Mouse (Mus musculus) CH12.LX (cell line): ENCODE measurements around the gene Bclaf3. TPM values are rescaled to one million over a fixed set of nuclear protein-coding genes. Genes with fewer than 3 reads are reported as not detected.

Experiments used
- DNase-seq: peaks from one replicate; pipeline ENCODE4 v3.0.0-alpha.2; 2013; ENCODE audit errors: extremely low read depth
- H3K27ac ChIP-seq: 2 replicates; pipeline ENCODE4 v1.5.1; 2012; ENCODE audit warnings: low read depth, mild to moderate bottlenecking, control low read depth, moderate library complexity; ENCODE audit not compliant: insufficient read depth
- H3K27me3 ChIP-seq: replicated peaks from 2 replicates; pipeline ENCODE3; 2012; ENCODE audit warnings: inconsistent platforms
- H3K36me3 ChIP-seq, 2 experiments: replicated peaks in 1 of 2; 2 replicates each; pipeline versions ENCODE3 to v1.6.1; 2012; ENCODE audit warnings: inconsistent platforms in 1 of 2, low read length in 1 of 2, mild to moderate bottlenecking in 1 of 2, mixed read lengths in 1 of 2, moderate library complexity in 1 of 2; ENCODE audit not compliant: control insufficient read depth in 1 of 2, insufficient read depth in 1 of 2
- H3K4me1 ChIP-seq, 2 experiments: 2 replicates each; pipeline ENCODE4 v1.6.1; 2012; ENCODE audit warnings: inconsistent platforms in 1 of 2, moderate library complexity in 1 of 2; ENCODE audit not compliant: insufficient read depth in 2 of 2, control insufficient read depth in 1 of 2
- H3K4me2 ChIP-seq: 2 replicates; pipeline ENCODE4 v1.6.1; 2012; ENCODE audit warnings: low read depth, mild to moderate bottlenecking, control low read depth; ENCODE audit not compliant: poor library complexity, insufficient read depth, severe bottlenecking
- H3K4me3 ChIP-seq, 3 experiments: fragments of 150-350 bp in 1 of 3; sonication (generic) in 1 of 3; replicated peaks in 1 of 3; 2 replicates each; pipeline versions ENCODE3 to v1.5.1; 2011 to 2012; ENCODE audit warnings: low read depth in 2 of 3, low read length in 2 of 3, mild to moderate bottlenecking in 2 of 3, moderate library complexity in 2 of 3, control low read depth in 1 of 3, improper control_type of control experiment in 1 of 3, inconsistent platforms in 1 of 3, mixed read lengths in 1 of 3; ENCODE audit not compliant: poor library complexity in 1 of 3
- H3K79me2 ChIP-seq: replicated peaks from 2 replicates; pipeline ENCODE4 v1.6.1; 2012; ENCODE audit warnings: mild to moderate bottlenecking, moderate library complexity; ENCODE audit not compliant: control insufficient read depth, poor library complexity, insufficient read depth, severe bottlenecking; ENCODE audit errors: extremely low read depth
- H3K9ac ChIP-seq: 2 replicates; pipeline ENCODE4 v1.6.1; 2012; ENCODE audit warnings: low read depth, mild to moderate bottlenecking, control low read depth, moderate library complexity; ENCODE audit not compliant: insufficient read depth
- H3K9me3 ChIP-seq: replicated peaks from 2 replicates; pipeline ENCODE3; 2012; ENCODE audit warnings: low read length, inconsistent platforms, mixed read lengths
- E2F4 ChIP-seq: IDR thresholded peaks from 2 replicates; pipeline ENCODE4 v1.6.1; 2011; ENCODE audit warnings: low read depth, low read length, improper control_type of control experiment; ENCODE audit not compliant: insufficient replicate concordance
- EP300 ChIP-seq: IDR thresholded peaks from 2 replicates; pipeline ENCODE4 v1.6.1; 2011; ENCODE audit warnings: low read length, improper control_type of control experiment
- GABPA ChIP-seq: IDR thresholded peaks from 2 replicates; pipeline ENCODE4 v1.6.1; 2012; ENCODE audit warnings: low read depth, low read length, improper control_type of control experiment, inconsistent platforms; ENCODE audit not compliant: insufficient replicate concordance
- IRF4 ChIP-seq: IDR thresholded peaks from 2 replicates; pipeline ENCODE4 v1.6.1; 2014; ENCODE audit warnings: low read depth, mild to moderate bottlenecking, inconsistent platforms, low read length, improper control_type of control experiment
- KAT2A ChIP-seq: IDR thresholded peaks from 2 replicates; pipeline ENCODE4 v1.6.1; 2012; ENCODE audit warnings: low read length, improper control_type of control experiment, inconsistent platforms; ENCODE audit not compliant: insufficient replicate concordance
- MAX ChIP-seq: IDR thresholded peaks from 2 replicates; pipeline ENCODE4 v1.6.1; 2011; ENCODE audit warnings: low read length, improper control_type of control experiment
- NELFE ChIP-seq: IDR thresholded peaks from 2 replicates; pipeline ENCODE4 v1.6.1; 2011; ENCODE audit warnings: low read depth, low read length, improper control_type of control experiment
- RCOR1 ChIP-seq: conservative IDR thresholded peaks from 2 replicates; pipeline ENCODE4 v1.6.1; 2012; ENCODE audit warnings: low read depth, mild to moderate bottlenecking, inconsistent platforms, low read length, improper control_type of control experiment
- ZKSCAN1 ChIP-seq: IDR thresholded peaks from 2 replicates; pipeline ENCODE4 v1.6.1; 2012; ENCODE audit warnings: low read depth, inconsistent platforms, low read length, improper control_type of control experiment, borderline replicate concordance
- ZNF384 ChIP-seq: IDR thresholded peaks from 2 replicates; pipeline ENCODE4 v1.6.1; 2012; ENCODE audit warnings: low read depth, low read length, improper control_type of control experiment, inconsistent platforms
- dilution Hi-C: fragments of 300-500 bp; cut with MboI; formaldehyde crosslinking; loops from 2 replicates; pipeline ENCODE4 v1.14.3; 2020; ENCODE audit warnings: low sequenced_read_pairs; ENCODE audit not compliant: extremely low pct_unique_long_range_greater_than_20kb, extremely low pct_ligation_motif_present
- in situ Hi-C: fragments of 300-500 bp; cut with MboI; formaldehyde crosslinking; loops from 3 replicates; pipeline ENCODE4 v1.14.3; 2019; ENCODE audit warnings: low sequenced_read_pairs, low pct_ligation_motif_present, low pct_unique_long_range_greater_than_20kb, mixed read lengths
- polyA plus RNA-seq: library from polyadenylated mRNA; unstranded; fragments of >175 nt; gene quantifications from 2 replicates; pipeline ENCODE4 v1.2.1, GENCODE M21; 2012; ENCODE audit warnings: low read depth; ENCODE audit not compliant: insufficient read length
- total RNA-seq, 2 experiments: library from RNA; depleted of rRNA; stranded (reverse); fragments of 300-350 nt in 1 of 2; fragments of >200 nt in 1 of 2; gene quantifications; 2 replicates each; pipeline ENCODE4 v1.2.3; 2012 to 2014

The Bclaf3 gene
- total and polyA plus RNA-seq, 3 experiments = 6.6 to 14.7 (median 14.6) TPM

- Histone ChIP-seq H3K27ac (no peak overlapping the region), H3K4me3 (no peak overlapping the region), H3K4me1 (peaks cover 11 to 19% of the 10 kb centered on the region in 2 experiments), H3K9me3 (no peaks in the 10 kb centered on the region), H3K9ac (no peak overlapping the region), H3K27me3 (no peaks in the 10 kb centered on the region), H3K36me3 (peaks cover 2% of the 10 kb centered on the region in 2 experiments), H3K79me2 (peaks cover 9% of the 10 kb centered on the region), H3K4me2 (no peak overlapping the region)
- DNase-seq = no peak
- dilution Hi-C loops = no loop called here
- TF ChIP-seq EP300 (peak; percentile 19; the same call in 1 of the 2 replicates), ZNF384 (peak; percentile 56; the same call in 1 of the 2 replicates), E2F4 (no peak), RCOR1 (no peak), GABPA (no peak), KAT2A (no peak), NELFE (no peak), IRF4 (no peak), ZKSCAN1 (no peak), MAX (no peak)
- in situ Hi-C loops = loop anchor here (25.0 kb wide), 1 partner anchor 122 kb away; no protein-coding TSS in a partner anchor
Measured at GRCm38 (mm10) chrX:159639991-159640390, 113.5 kb downstream of the Bclaf3 start.

Other genes with a start within 250 kb of the Bclaf3 start
- gene Eif1ax, start 154.5 kb upstream of the Bclaf3 start, total RNA-seq (2012; rRNA removed) = 236 and 246 TPM in 2 replicates
- 151 and 158 TPM in 2 replicates for gene Eif1ax, start 154.5 kb upstream of the Bclaf3 start, total RNA-seq (2014; rRNA removed)
- 133 and 140 TPM in 2 replicates for gene Eif1ax, start 154.5 kb upstream of the Bclaf3 start, polyA plus RNA-seq
- gene Map7d2, start 112.1 kb upstream of the Bclaf3 start, total RNA-seq (2012; rRNA removed) = not detected in 2 replicates
- gene Map7d2, start 112.1 kb upstream of the Bclaf3 start, total RNA-seq (2014; rRNA removed) = 0.14 and 0.19 TPM in 2 replicates
- gene Map7d2, start 112.1 kb upstream of the Bclaf3 start, polyA plus RNA-seq = 0.75 and 1.1 TPM in 2 replicates
- gene Sh3kbp1, start 100.6 kb downstream of the Bclaf3 start, total RNA-seq (2012; rRNA removed) = 45.4 and 47.6 TPM in 2 replicates
- gene Sh3kbp1, start 100.6 kb downstream of the Bclaf3 start, total RNA-seq (2014; rRNA removed) = 48.2 and 49.7 TPM in 2 replicates
- gene Sh3kbp1, start 100.6 kb downstream of the Bclaf3 start, polyA plus RNA-seq = 70.2 and 85.8 TPM in 2 replicates